Mouse (Mus musculus) C2C12 (cell line): ENCODE measurements around the gene Figla. TPM values are rescaled to one million over a fixed set of nuclear protein-coding genes. Genes with fewer than 3 reads are reported as not detected.

Source experiments
- H3K27me3 ChIP-seq: one replicate; pipeline ENCODE4 v1.6.1; 2011; ENCODE audit not compliant: control insufficient read depth, insufficient read depth, insufficient read length
- H3K36me3 ChIP-seq: one replicate; pipeline ENCODE4 v1.6.1; 2011; ENCODE audit not compliant: control insufficient read depth, insufficient read depth
- H3K4me3 ChIP-seq: one replicate; pipeline ENCODE4 v1.5.1; 2011; ENCODE audit warnings: mild to moderate bottlenecking, control low read depth; ENCODE audit not compliant: poor library complexity, insufficient read depth, severe bottlenecking
- H3K79me2 ChIP-seq: one replicate; pipeline ENCODE4 v1.6.1; 2011; ENCODE audit not compliant: control insufficient read depth, insufficient read depth
- H3K79me3 ChIP-seq: one replicate; pipeline ENCODE4 v1.6.1; 2011; ENCODE audit warnings: low read depth, control low read depth
- H3ac ChIP-seq: one replicate; pipeline ENCODE3; 2011; ENCODE audit warnings: low read depth; ENCODE audit not compliant: control insufficient read depth, insufficient read length
- CEBPB ChIP-seq: IDR thresholded peaks from one replicate; pipeline ENCODE4 v1.6.1; 2011; ENCODE audit warnings: low read depth, mild to moderate bottlenecking, control low read depth, moderate library complexity
- CTCF ChIP-seq: IDR thresholded peaks from one replicate; pipeline ENCODE4 v1.5.1; 2011; ENCODE audit not compliant: control insufficient read depth, insufficient read depth, insufficient read length
- FOSL1 ChIP-seq: IDR thresholded peaks from one replicate; pipeline ENCODE4 v1.8.0; 2011; ENCODE audit warnings: mild to moderate bottlenecking, low read length; ENCODE audit not compliant: poor library complexity, insufficient read depth, severe bottlenecking
- MAX ChIP-seq: IDR thresholded peaks from one replicate; pipeline ENCODE4 v1.6.1; 2011; ENCODE audit warnings: mild to moderate bottlenecking, control low read depth
- MYOD1 ChIP-seq: IDR thresholded peaks from one replicate; pipeline ENCODE4 v1.6.1; 2011; ENCODE audit warnings: low read depth; ENCODE audit not compliant: control insufficient read depth, insufficient read length
- MYOG ChIP-seq: IDR thresholded peaks from one replicate; pipeline ENCODE4 v1.6.1; 2011; ENCODE audit not compliant: control insufficient read depth, insufficient read length; ENCODE audit errors: extremely low read depth
- USF1 ChIP-seq: IDR thresholded peaks from one replicate; pipeline ENCODE4 v1.6.1; 2011; ENCODE audit warnings: low read depth, mild to moderate bottlenecking, control low read depth, moderate library complexity
- polyA plus RNA-seq: library from polyadenylated mRNA; unstranded; fragments of >200 nt; fragmentation: generic; extraction: Trizol; gene quantifications from one replicate; pipeline ENCODE4 v1.2.1, GENCODE M21; 2012; ENCODE audit warnings: missing spikeins

Gene Figla
- polyA plus RNA-seq, 1 experiment: 0.05 TPM

GRCm38 (mm10) chr6:86031527-86031926 is 15.6 kb downstream of the Figla start:
- H3K36me3 ChIP-seq: no peaks in the 10 kb centered on the region
- H3K27me3 ChIP-seq: no peaks in the 10 kb centered on the region
- H3K79me2 ChIP-seq: peaks cover 16% of the 10 kb centered on the region
- peaks cover 1% of the 10 kb centered on the region for H3K79me3 ChIP-seq
- no peak for TF ChIP-seq MYOD1
- no peak for TF ChIP-seq MYOG
- no peak for TF ChIP-seq FOSL1
- TF ChIP-seq MAX: no peak
- TF ChIP-seq CTCF: no peak
- TF ChIP-seq USF1: no peak
- TF ChIP-seq CEBPB: no peak
- H3ac ChIP-seq: peak overlapping the region; percentile 18
- no peak overlapping the region for H3K4me3 ChIP-seq

GRCm38 (mm10) chr6:86033635-86034034 is 17.7 kb downstream of the Figla start:
- Histone ChIP-seq H3K27me3 (no peaks in the 10 kb centered on the region), H3K79me3 (peaks cover 3% of the 10 kb centered on the region), H3K4me3 (no peak overlapping the region), H3ac (no peak overlapping the region), H3K79me2 (peaks cover 22% of the 10 kb centered on the region), H3K36me3 (no peaks in the 10 kb centered on the region)
- no peak for TF ChIP-seq MYOG
- no peak for TF ChIP-seq USF1
- TF ChIP-seq FOSL1: no peak
- TF ChIP-seq MAX: no peak
- TF ChIP-seq CEBPB: no peak
- TF ChIP-seq MYOD1: no peak
- no peak for TF ChIP-seq CTCF

- Histone ChIP-seq H3K79me2 (peaks cover 8% of the 10 kb centered on the region), H3ac (no peak overlapping the region), H3K79me3 (peaks cover 3% of the 10 kb centered on the region), H3K27me3 (no peaks in the 10 kb centered on the region), H3K4me3 (no peak overlapping the region), H3K36me3 (no peaks in the 10 kb centered on the region)
- TF ChIP-seq MYOG (no peak), USF1 (no peak), CEBPB (no peak), FOSL1 (no peak), MAX (no peak), MYOD1 (no peak), CTCF (no peak)
Observed at GRCm38 (mm10) chr6:86038901-86039300, 22.9 kb downstream of the Figla start.

DNA sequence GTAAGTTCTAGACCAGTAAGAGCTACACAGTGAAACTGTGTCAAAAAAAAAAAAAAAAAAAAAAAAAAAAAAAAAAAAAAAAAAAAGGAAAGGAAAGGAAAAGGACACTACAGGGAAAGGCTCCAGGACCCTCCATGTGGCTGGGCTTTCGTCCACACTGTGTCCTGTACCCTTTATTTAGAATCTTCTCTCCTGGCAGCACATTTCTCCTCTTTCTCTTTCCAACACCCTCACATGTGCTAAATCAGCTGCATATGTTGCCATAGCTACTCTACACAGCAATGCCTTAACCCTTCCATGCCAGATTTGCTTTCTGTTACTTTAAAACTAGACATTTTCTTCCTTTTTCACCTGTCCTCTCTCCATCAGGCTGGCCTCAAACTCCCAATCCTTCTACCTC is 24.2 kb downstream of the Figla start:
- Histone ChIP-seq H3K79me2 (peaks cover 8% of the 10 kb centered on the region), H3K36me3 (no peaks in the 10 kb centered on the region), H3K27me3 (no peaks in the 10 kb centered on the region), H3ac (no peak overlapping the region), H3K4me3 (no peak overlapping the region), H3K79me3 (peaks cover 2% of the 10 kb centered on the region)
- no peak for TF ChIP-seq CEBPB
- no peak for TF ChIP-seq MAX
- no peak for TF ChIP-seq USF1
- no peak for TF ChIP-seq CTCF
- TF ChIP-seq MYOG: no peak
- TF ChIP-seq FOSL1: no peak
- TF ChIP-seq MYOD1: no peak

- no peak overlapping the region for H3K4me3 ChIP-seq
- no peaks in the 10 kb centered on the region for H3K27me3 ChIP-seq
- no peak overlapping the region for H3ac ChIP-seq
- no peaks in the 10 kb centered on the region for H3K79me2 ChIP-seq
- TF ChIP-seq USF1: no peak
- TF ChIP-seq MYOG: no peak
- no peak for TF ChIP-seq CTCF
- TF ChIP-seq MYOD1: no peak
- H3K79me3 ChIP-seq: no peaks in the 10 kb centered on the region
- no peaks in the 10 kb centered on the region for H3K36me3 ChIP-seq
Observed at GRCm38 (mm10) chr6:86047510-86047909, 31.5 kb downstream of the Figla start.

GRCm38 (mm10) chr6:86048509-86048908 is 32.5 kb downstream of the Figla start:
- H3K27me3 ChIP-seq: no peaks in the 10 kb centered on the region
- no peaks in the 10 kb centered on the region for H3K79me3 ChIP-seq
- H3K79me2 ChIP-seq: no peaks in the 10 kb centered on the region
- TF ChIP-seq MYOD1 (no peak), MAX (no peak), FOSL1 (no peak), CEBPB (no peak), USF1 (no peak), CTCF (no peak), MYOG (no peak)
- H3K4me3 ChIP-seq: no peak overlapping the region
- H3K36me3 ChIP-seq: no peaks in the 10 kb centered on the region
- no peak overlapping the region for H3ac ChIP-seq
